Mouse (Mus musculus) B cell, adult 2 months (primary cell): ENCODE measurements around the gene Stim1.
A peak's percentile ranks its signal among the peaks of the same experiment; 100 is the strongest.

Experiments
- DNase-seq, 2 experiments: peaks; one replicate each; pipeline ENCODE4 v3.0.0; 2022

Gene Stim1

GRCm38 (mm10) chr7:102310266-102310665 lies 42.7 kb downstream of the Stim1 start:
- DNase-seq = no peak

GRCm38 (mm10) chr7:102310821-102311220 lies 43.2 kb downstream of the Stim1 start:
- no peak for DNase-seq

- no peak for DNase-seq
These were observed 45.4 kb downstream of the Stim1 start for GRCm38 (mm10) chr7:102312840-102313534.

GRCm38 (mm10) chr7:102313535-102313863 lies 45.9 kb downstream of the Stim1 start:
- no peak for DNase-seq

- no peak for DNase-seq
These were observed 46.5 kb downstream of the Stim1 start for GRCm38 (mm10) chr7:102314107-102314506.

- DNase-seq = no peak
These were observed 47.3 kb downstream of the Stim1 start for GRCm38 (mm10) chr7:102314908-102315307.

- DNase-seq = no peak
These were observed 47.8 kb downstream of the Stim1 start for GRCm38 (mm10) chr7:102315435-102315834.

- no peak for DNase-seq
These were observed 50.1 kb downstream of the Stim1 start for GRCm38 (mm10) chr7:102317583-102318168.

GRCm38 (mm10) chr7:102322137-102322536 lies 54.5 kb downstream of the Stim1 start:
- DNase-seq = no peak

GRCm38 (mm10) chr7:102326323-102326722 lies 58.7 kb downstream of the Stim1 start:
- no peak for DNase-seq

- DNase-seq = no peak
These were observed 62.7 kb downstream of the Stim1 start for GRCm38 (mm10) chr7:102330270-102330669.

GRCm38 (mm10) chr7:102331476-102331875 lies 63.9 kb downstream of the Stim1 start:
- DNase-seq = no peak

GRCm38 (mm10) chr7:102333741-102334140 lies 66.1 kb downstream of the Stim1 start:
- DNase-seq = no peak

- DNase-seq = peak; percentile 29 to 32
These were observed 69.7 kb downstream of the Stim1 start for GRCm38 (mm10) chr7:102337326-102337725.

- peak; percentile 69 for DNase-seq
These were observed 70.3 kb downstream of the Stim1 start for GRCm38 (mm10) chr7:102337898-102338297.

GRCm38 (mm10) chr7:102338956-102339355 lies 71.3 kb downstream of the Stim1 start:
- DNase-seq = no peak

GRCm38 (mm10) chr7:102345893-102346292 lies 78.3 kb downstream of the Stim1 start:
- DNase-seq = no peak

GRCm38 (mm10) chr7:102347327-102347726 lies 79.7 kb downstream of the Stim1 start:
- peak; percentile 28 to 45 for DNase-seq

- DNase-seq = no peak
These were observed 81.1 kb downstream of the Stim1 start for GRCm38 (mm10) chr7:102348681-102349080.

- DNase-seq = no peak
These were observed 81.6 kb downstream of the Stim1 start for GRCm38 (mm10) chr7:102349236-102349635.

- no peak for DNase-seq
These were observed 85.8 kb downstream of the Stim1 start for GRCm38 (mm10) chr7:102353420-102353819.

- DNase-seq = no peak
These were observed 90.5 kb downstream of the Stim1 start for GRCm38 (mm10) chr7:102358124-102358523.

GRCm38 (mm10) chr7:102361297-102361696 lies 93.7 kb downstream of the Stim1 start:
- DNase-seq = no peak

- no peak for DNase-seq
These were observed 96.2 kb downstream of the Stim1 start for GRCm38 (mm10) chr7:102363853-102364252.

- no peak for DNase-seq
These were observed 102.1 kb downstream of the Stim1 start for GRCm38 (mm10) chr7:102369661-102370060.
